Mouse (Mus musculus) olfactory bulb, adult 2 months (tissue): ENCODE measurements around the gene Os9.

Source experiments
- CTCF ChIP-seq: fragments of 200-500 bp; IDR thresholded peaks from 2 replicates; pipeline ENCODE4 v1.5.1; 2012; ENCODE audit warnings: low read depth, mild to moderate bottlenecking, low read length, moderate library complexity; ENCODE audit not compliant: insufficient read depth
- POLR2A ChIP-seq: fragments of 200-500 bp; IDR thresholded peaks from 2 replicates; pipeline ENCODE4 v1.6.1; 2012; ENCODE audit warnings: mild to moderate bottlenecking, low read depth, low read length, moderate library complexity; ENCODE audit not compliant: insufficient read depth

GRCm38 (mm10) chr10:127167614-127168192, 46.8 kb upstream of the Os9 start:
- TF ChIP-seq CTCF, result no peak
- TF ChIP-seq POLR2A, result no peak
